ENCODE assay signal across 14 mouse cellular contexts in genomic region chr11:22154501-22155294, GRCm38 (mm10).
DNase-seq lines count a peak whose midpoint lies in the region; ATAC-seq and TF ChIP-seq lines count a peak whose summit lies in the region.
"Had no signal": no experiment of that assay in that cellular context is flagged by ENCODE, and none has a peak within 500 bp of the region (broad histone marks: within the 10 kb centered on the region; RNA-seq: fewer than 3 reads in every experiment).

No protein-coding gene starts in this region.

- no peak overlapping the region for H3K9ac ChIP-seq in lung, embryonic 15.5 days
- H3K9ac ChIP-seq: forebrain, embryonic 12.5 days; liver, postnatal 0 days; neural tube, embryonic 15.5 days had no signal

- 0 out of 2 replicates have a peak, but pooled peaks cover 3% of the 10 kb centered on the region for H3K36me3 ChIP-seq in lung, embryonic 15.5 days

- no peak overlapping the region for H3K4me3 ChIP-seq in lung, embryonic 15.5 days
- H3K4me3 ChIP-seq in left cerebral cortex, adult 2 months: no peak overlapping the region
- H3K4me3 ChIP-seq: forebrain, embryonic 12.5 days; neural tube, embryonic 15.5 days had no signal

- H3K27ac ChIP-seq in lung, embryonic 15.5 days: peak overlapping the region; percentile 50; the same call in 1 of the 2 replicates
- no peak overlapping the region for H3K27ac ChIP-seq in left cerebral cortex, adult 2 months
- H3K27ac ChIP-seq: forebrain, embryonic 12.5 days; neural tube, embryonic 15.5 days had no signal

- ATAC-seq in lung, embryonic 15.5 days (ENCODE audit: borderline replicate concordance, extremely low read depth, low FRiP score, low TSS enrichment): peak; percentile 94
- ATAC-seq: liver, postnatal 0 days had no signal

- H3K4me2 ChIP-seq in lung, embryonic 15.5 days: no peak overlapping the region
- H3K4me2 ChIP-seq: forebrain, embryonic 12.5 days; neural tube, embryonic 15.5 days had no signal

- no peak for TF ChIP-seq CTCF in left cerebral cortex, adult 2 months (IDR thresholded peaks at IDR 0.05)

- H3K9me3 ChIP-seq in lung, embryonic 15.5 days: no peaks in the 10 kb centered on the region
- H3K9me3 ChIP-seq: forebrain, embryonic 12.5 days; neural tube, embryonic 15.5 days had no signal

- peak; percentile 81 for DNase-seq in heart, adult 11 months
- no peak for DNase-seq in heart, postnatal 25 days (ENCODE audit: low spot score)
- DNase-seq in Muller cell, postnatal 12 days (ENCODE audit: inconsistent ontology term): peak; percentile 69
- peak; percentile 2 for DNase-seq in forelimb bud, embryonic 11.5 days (ENCODE audit: low read depth, low spot score)
- no peak for DNase-seq in left cerebral cortex, adult 2 months (ENCODE audit: extremely low spot score in 1 of 2, low spot score in 2 of 2)
- DNase-seq in cerebellum, adult 8-10 months: no peak
- DNase-seq in right cerebral cortex, postnatal 36 days (ENCODE audit: low spot score in 2 of 2): no peak
- DNase-seq: cerebellum, adult 9-10 months; liver, postnatal 0 days; right cerebral cortex, postnatal 14 days; thymus, postnatal 36 days had no signal

- intact Hi-C loops in heart, postnatal 25 days (cut with DNase I): loop anchor here (5.0 kb wide), 1 partner anchor 43 kb away; no protein-coding TSS in a partner anchor
- intact Hi-C loops in left cerebral cortex, adult 2 months (cut with DNase I): no loop called here

- no peaks in the 10 kb centered on the region for H3K27me3 ChIP-seq in lung, embryonic 15.5 days
- H3K27me3 ChIP-seq: forebrain, embryonic 12.5 days; neural tube, embryonic 15.5 days had no signal

- peaks cover 18% of the 10 kb centered on the region for H3K4me1 ChIP-seq in lung, embryonic 15.5 days
- H3K4me1 ChIP-seq: forebrain, embryonic 12.5 days; neural tube, embryonic 15.5 days had no signal

- 40% methylated on average over 9 of the region's 9 CpGs for WGBS in lung, embryonic 15.5 days

Comparison
In these comparisons a context has a peak if more than half of its experiments do, and no peak if none do; other contexts are left out.
1. DNase-seq: peak in heart, adult 11 months (single experiment), Muller cell, postnatal 12 days (single experiment) and forelimb bud, embryonic 11.5 days (single experiment); none in heart, postnatal 25 days (single experiment), left cerebral cortex, adult 2 months (0 of 2), cerebellum, adult 8-10 months (single experiment) and right cerebral cortex, postnatal 36 days (0 of 2).